Mouse (Mus musculus): ENCODE results near the gene Kcns3.
"Not testable (repeated sequence)": the region's sequence is repeated elsewhere in the genome, so short reads cannot be mapped to it uniquely, and the experiment has no call there.

Kcns3 gene

GRCm38 (mm10) chr12:11071079-11071478, 79.8 kb downstream of the Kcns3 start:
- DNase-seq, result no peak

- no peak for DNase-seq
Measured at GRCm38 (mm10) chr12:11066865-11067264, 84.0 kb downstream of the Kcns3 start.

GRCm38 (mm10) chr12:11052676-11053075, 98.2 kb downstream of the Kcns3 start:
- DNase-seq, result not testable (repeated sequence)

GRCm38 (mm10) chr12:11041821-11042220, 109.0 kb downstream of the Kcns3 start:
- DNase-seq, result no peak
